24 mouse cellular contexts compared by ENCODE assay signal in the genomic region with DNA sequence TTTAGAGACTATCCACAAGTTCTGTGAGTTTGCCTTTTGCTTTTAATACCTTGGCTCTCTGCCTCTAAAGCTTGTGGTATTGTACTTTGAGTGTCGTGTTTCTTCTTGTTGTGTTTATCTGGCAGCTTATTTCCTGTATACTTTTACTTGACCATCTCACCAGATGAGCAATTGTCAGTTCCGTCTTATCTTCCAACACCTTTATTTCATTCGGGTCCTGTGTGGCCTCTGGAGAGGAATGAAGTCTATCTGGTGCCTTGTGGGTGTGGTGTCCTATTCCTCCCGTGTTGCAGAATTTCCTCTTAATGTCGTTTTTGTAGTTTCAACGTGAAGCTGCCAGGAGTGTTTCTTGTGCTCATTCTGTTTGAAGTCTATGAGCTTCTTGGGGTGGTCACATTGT.
"Had no signal": no experiment of that assay in that cellular context is flagged by ENCODE, and none has a peak within 500 bp of the region (broad histone marks: within the 10 kb centered on the region; RNA-seq: fewer than 3 reads in every experiment).

No protein-coding gene starts in this region.

- H3K36me3 ChIP-seq: heart, embryonic 10.5 days; heart, embryonic 12.5 days; hindbrain, embryonic 10.5 days; hindbrain, embryonic 12.5 days; kidney, embryonic 15.5 days; limb, embryonic 13.5 days; limb, embryonic 15.5 days had no signal

- DNase-seq: gastrocnemius, adult 2 months; gastrocnemius, postnatal 10 days; gastrocnemius, postnatal 25 days; heart, adult 18-20 months; heart, postnatal 10 days; heart, postnatal 4 days; kidney, adult 11 months; kidney, adult 2 months; kidney, adult 9 months; kidney, postnatal 14 days; kidney, postnatal 36 days; layer of hippocampus, adult 9-11 months; layer of hippocampus, postnatal 36 days; left cerebral cortex, postnatal 4 days had no signal

- ATAC-seq: hindbrain, embryonic 16.5 days; inflammation-experienced regulatory T-cells, adult 6 months; intestine, embryonic 16.5 days had no signal

- H3K4me3 ChIP-seq: gastrocnemius, adult 2 months; heart, embryonic 10.5 days; heart, embryonic 12.5 days; hindbrain, embryonic 10.5 days; hindbrain, embryonic 12.5 days; kidney, embryonic 15.5 days; limb, embryonic 13.5 days; limb, embryonic 15.5 days had no signal

- H3K9me3 ChIP-seq: heart, embryonic 10.5 days; heart, embryonic 12.5 days; hindbrain, embryonic 10.5 days; hindbrain, embryonic 12.5 days; kidney, embryonic 15.5 days; limb, embryonic 13.5 days; limb, embryonic 15.5 days had no signal

- H3K27me3 ChIP-seq: hindbrain, embryonic 12.5 days; limb, embryonic 15.5 days had no signal
